In the genomic region with DNA sequence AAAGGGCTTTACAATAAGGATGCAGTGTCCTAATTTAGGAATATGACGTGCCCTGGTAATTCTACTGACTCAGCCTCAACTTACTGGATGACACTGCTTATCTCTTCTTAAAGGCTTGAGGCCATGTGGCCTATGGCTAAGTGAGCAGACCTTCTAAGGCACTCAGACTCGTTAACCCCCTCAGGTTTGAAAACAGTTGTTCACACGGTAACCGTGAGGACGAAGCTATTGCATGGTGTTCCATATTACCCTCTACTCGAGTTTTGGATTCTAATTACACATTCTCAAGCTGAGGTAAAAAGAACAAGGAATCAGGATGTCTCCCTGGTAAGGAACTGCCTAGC, we compare ENCODE assay signal across 8 mouse cellular contexts. TPM values are rescaled to one million over a fixed set of nuclear protein-coding genes. Genes with fewer than 3 reads are reported as not detected.
DNase-seq lines count a peak whose midpoint lies in the region; ATAC-seq and TF ChIP-seq lines count a peak whose summit lies in the region.

No protein-coding gene starts in this region.

- H3K27ac ChIP-seq in left cerebral cortex, adult 2 months, result peak overlapping the region; percentile 89
- peak overlapping the region; percentile 98 for H3K27ac ChIP-seq in hindbrain, embryonic 12.5 days
- peak overlapping the region; percentile 97 for H3K27ac ChIP-seq in midbrain, embryonic 13.5 days

- no peaks in the 10 kb centered on the region for H3K9me3 ChIP-seq in hindbrain, embryonic 12.5 days (replicated peaks)
- H3K9me3 ChIP-seq in midbrain, embryonic 13.5 days, result no peaks in the 10 kb centered on the region

- no peak for TF ChIP-seq CTCF in left cerebral cortex, adult 2 months (IDR thresholded peaks at IDR 0.05)

- peaks cover 21% of the 10 kb centered on the region for H3K4me1 ChIP-seq in hindbrain, embryonic 12.5 days
- peaks cover 33% of the 10 kb centered on the region for H3K4me1 ChIP-seq in midbrain, embryonic 13.5 days (replicated peaks)

- ATAC-seq in hindbrain, embryonic 12.5 days (ENCODE audit: low FRiP score), result peak; percentile 55
- peak; percentile 68 for ATAC-seq in midbrain, embryonic 13.5 days

- H3K4me3 ChIP-seq in left cerebral cortex, adult 2 months, result peak overlapping the region; percentile 93
- peak overlapping the region; percentile 76 for H3K4me3 ChIP-seq in hindbrain, embryonic 12.5 days
- H3K4me3 ChIP-seq in midbrain, embryonic 13.5 days (replicated peaks), result peak overlapping the region; percentile 74

- H3K36me3 ChIP-seq in hindbrain, embryonic 12.5 days, result peaks cover 3% of the 10 kb centered on the region; the same call in 1 of the 2 replicates
- peaks cover 6% of the 10 kb centered on the region for H3K36me3 ChIP-seq in midbrain, embryonic 13.5 days

- peak overlapping the region; percentile 58 for H3K4me2 ChIP-seq in hindbrain, embryonic 12.5 days (replicated peaks)
- H3K4me2 ChIP-seq in midbrain, embryonic 13.5 days (replicated peaks), result peak overlapping the region; percentile 95

- WGBS in hindbrain, embryonic 12.5 days, result 18% methylated on average over 6 of the region's 6 CpGs
- 15% methylated on average over 6 of the region's 6 CpGs for WGBS in midbrain, embryonic 13.5 days

- H3K27me3 ChIP-seq in hindbrain, embryonic 12.5 days, result no peaks in the 10 kb centered on the region
- H3K27me3 ChIP-seq in midbrain, embryonic 13.5 days, result peaks cover 4% of the 10 kb centered on the region; the same call in 1 of the 2 replicates

- H3K9ac ChIP-seq in hindbrain, embryonic 12.5 days, result peak overlapping the region; percentile 95
- peak overlapping the region; percentile 91 for H3K9ac ChIP-seq in midbrain, embryonic 13.5 days (replicated peaks)

- intact Hi-C loops in left cerebral cortex, adult 2 months (cut with DNase I), result loop anchor here (1.0 kb wide), 2 partner anchors 37 to 122 kb away; a partner anchor contains a TSS

- DNase-seq in left cerebral cortex, adult 2 months (ENCODE audit: extremely low spot score in 1 of 2, low spot score in 2 of 2), result no peak
- DNase-seq in left cerebral cortex, adult 11 months (ENCODE audit: low spot score), result no peak
- peak; percentile 24 for DNase-seq in brain, embryonic 18.5 days (ENCODE audit: low read depth, low spot score)
- no peak for DNase-seq in adrenal gland, adult 8-10 months
- no peak for DNase-seq in adipocyte (ENCODE audit: low spot score)
- DNase-seq in ovary, postnatal 36 days (ENCODE audit: low spot score), result no peak

RNA-seq across cellular contexts. Expression of a gene that starts 0.6 kb away (rescaled TPM):
- 100 to 1,000 TPM; 130 to 147 TPM for total RNA-seq in left cerebral cortex, adult 2 months (2021)
- polyA plus RNA-seq in hindbrain, embryonic 12.5 days (2016; fragmentation: Nextera tagmentation; extraction: Ambion mirVana), result 78.5 and 95.1 TPM in 2 replicates
- 104 and 116 TPM in 2 replicates for polyA plus RNA-seq in midbrain, embryonic 13.5 days (2015; fragmentation: Nextera tagmentation; extraction: Ambion mirVana)
- 100 to 1,000 TPM; 106 to 122 (median 118) TPM for total RNA-seq in adrenal gland, adult 8-10 months (2022)

RNA-seq across cellular contexts. Expression of a gene that starts 16.8 kb away (rescaled TPM):
- not detected for total RNA-seq in left cerebral cortex, adult 2 months (2021)
- polyA plus RNA-seq in hindbrain, embryonic 12.5 days (2016; fragmentation: Nextera tagmentation; extraction: Ambion mirVana), result not detected in 2 replicates
- not detected in 2 replicates for polyA plus RNA-seq in midbrain, embryonic 13.5 days (2015; fragmentation: Nextera tagmentation; extraction: Ambion mirVana)
- not detected for total RNA-seq in adrenal gland, adult 8-10 months (2022)

RNA-seq across cellular contexts. Expression of a gene that starts 36.9 kb away (rescaled TPM):
- total RNA-seq in left cerebral cortex, adult 2 months (2021), result 1 to 10 TPM; 9.5 to 10.0 TPM
- 17.7 and 19.2 TPM in 2 replicates for polyA plus RNA-seq in hindbrain, embryonic 12.5 days (2016; fragmentation: Nextera tagmentation; extraction: Ambion mirVana)
- 11.5 and 12.0 TPM in 2 replicates for polyA plus RNA-seq in midbrain, embryonic 13.5 days (2015; fragmentation: Nextera tagmentation; extraction: Ambion mirVana)
- total RNA-seq in adrenal gland, adult 8-10 months (2022), result 10 to 100 TPM; 10.2 to 14.5 (median 10.8) TPM
